In the genomic region with DNA sequence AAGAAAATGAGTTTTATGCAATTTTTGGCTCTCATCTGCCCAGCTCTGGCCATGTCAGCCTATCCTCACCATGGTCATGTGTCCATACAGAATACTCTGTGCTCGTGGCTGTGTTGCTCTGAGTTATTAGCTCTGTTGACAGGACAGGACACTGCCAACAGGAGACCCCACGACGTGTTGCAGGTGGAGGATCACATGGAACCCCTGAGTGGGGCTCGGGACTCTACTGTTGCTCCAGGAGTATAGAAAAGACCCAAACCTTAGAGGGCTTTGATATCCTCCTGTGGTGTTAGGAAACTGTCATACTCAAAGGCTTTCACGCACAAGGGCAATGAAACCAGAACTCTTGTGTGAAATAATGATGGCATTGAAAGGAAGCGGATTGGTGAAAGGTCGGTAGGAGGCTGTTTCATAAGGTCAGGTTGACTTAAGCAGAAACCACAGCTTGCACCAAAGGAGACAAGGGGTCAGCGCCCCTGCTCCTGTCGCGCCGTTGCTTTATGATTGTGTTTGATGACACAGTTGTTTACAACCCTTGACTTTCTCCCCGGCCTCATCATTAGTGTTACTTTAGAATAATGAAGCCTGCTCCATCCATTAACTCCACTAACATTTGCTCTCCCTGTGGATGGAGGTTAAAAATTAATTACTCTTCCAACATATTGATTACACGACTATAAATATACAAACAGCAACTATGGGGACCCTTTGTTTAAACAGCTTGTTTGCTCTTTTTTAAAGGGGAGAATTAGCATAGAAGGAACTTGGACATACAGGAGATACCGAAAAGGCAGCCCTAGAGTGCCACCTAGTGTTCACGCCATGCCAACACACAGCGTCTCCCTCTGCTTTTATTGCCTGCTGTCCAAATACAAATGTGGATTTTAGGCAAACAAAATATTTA, we compare ENCODE assay signal across 8 mouse cellular contexts. TPM values are rescaled to one million over a fixed set of nuclear protein-coding genes. Genes with fewer than 3 reads are reported as not detected.
DNase-seq lines count a peak whose midpoint lies in the region; ATAC-seq lines count a peak whose summit lies in the region.

No protein-coding gene starts in this region.

- intact Hi-C loops in left cerebral cortex, postnatal 10 days (cut with DNase I) = loop anchor here (2.0 to 5.0 kb wide), 4 partner anchors 127 to 562 kb away; a partner anchor contains a TSS

- peak; percentile 63 for DNase-seq in R1 (ENCODE audit: low read depth, low spot score)
- peak; percentile 67 for DNase-seq in cerebellum, adult 9-10 months
- peak; percentile 61 to 91 for DNase-seq in frontal cortex, adult 2 months (ENCODE audit: extremely low spot score in 1 of 2, low spot score in 1 of 2)
- peak; percentile 76 to 85 for DNase-seq in left cerebral cortex, postnatal 10 days (ENCODE audit: extremely low spot score in 1 of 2, low spot score in 2 of 2)
- peak; percentile 82 for DNase-seq in right cerebral cortex, postnatal 14 days
- DNase-seq in urinary bladder, postnatal 14 days (ENCODE audit: low spot score) = peak; percentile 82

- ATAC-seq in inflammation-experienced regulatory T-cells, adult 6 months = peak; percentile 84
- peak; percentile 99 for ATAC-seq in megakaryocyte progenitor cell, adult 5-6 weeks (replicated peaks; ENCODE audit: poor library complexity)

RNA-seq across cellular contexts. Expression of a gene that starts 46.7 kb away (rescaled TPM):
- 151 and 174 TPM in 2 replicates for polyA plus RNA-seq in frontal cortex, adult 2 months (2012; rRNA removed)
- polyA plus RNA-seq in inflammation-experienced regulatory T-cells, adult 6 months (2017; shearing (Covaris generic)) = 100 to 1,000 TPM; 310 to 480 (median 320) TPM
- total RNA-seq in left cerebral cortex, postnatal 10 days (2021) = 100 to 1,000 TPM; 265 to 274 TPM
- total RNA-seq in megakaryocyte progenitor cell, adult 5-6 weeks (2015) = 277 and 326 TPM in 2 replicates
- 334 and 345 TPM in 2 replicates for total RNA-seq in megakaryocyte progenitor cell, adult 5-6 weeks (2017)

Comparison
In these comparisons a context has a peak if more than half of its experiments do, and no peak if none do; other contexts are left out.
1. Peak in every context shown above with its lines: DNase-seq and ATAC-seq.